Mouse (Mus musculus) MEL (cell line): Measurements from ENCODE around the gene Runx1.

Experiments
- CHD1 ChIP-seq: IDR thresholded peaks from 2 replicates; pipeline ENCODE4 v1.6.1; 2012; ENCODE audit warnings: low read depth, mild to moderate bottlenecking, inconsistent platforms, low read length, improper control_type of control experiment
- CHD2 ChIP-seq: IDR thresholded peaks from 2 replicates; pipeline ENCODE4 v1.6.1; 2011; ENCODE audit warnings: low read length, improper control_type of control experiment
- CTCF ChIP-seq, 3 experiments: IDR thresholded peaks in 2 of 3; conservative IDR thresholded peaks in 1 of 3; 2 replicates each; pipeline ENCODE4 v1.5.1; 2011 to 2012; ENCODE audit warnings: low read length in 3 of 3, low read depth in 2 of 3, mild to moderate bottlenecking in 2 of 3, improper control_type of control experiment in 1 of 3, inconsistent platforms in 1 of 3, mixed read lengths in 1 of 3, moderate library complexity in 1 of 3; ENCODE audit not compliant: control insufficient read depth in 1 of 3, insufficient read depth in 1 of 3, poor library complexity in 1 of 3, severe bottlenecking in 1 of 3
- EP300 ChIP-seq, 2 experiments: IDR thresholded peaks; 2 replicates each; pipeline ENCODE4 v1.6.1; 2011; ENCODE audit warnings: improper control_type of control experiment in 2 of 2, low read length in 2 of 2, low read depth in 1 of 2, mild to moderate bottlenecking in 1 of 2
- ETS1 ChIP-seq: IDR thresholded peaks from 2 replicates; pipeline ENCODE4 v1.6.1; 2012; ENCODE audit warnings: low read depth, mild to moderate bottlenecking, inconsistent platforms, low read length, improper control_type of control experiment, moderate library complexity
- JUND ChIP-seq: IDR thresholded peaks from 2 replicates; pipeline ENCODE4 v1.6.1; 2011; ENCODE audit warnings: low read depth, mild to moderate bottlenecking, improper control_type of control experiment, low read length
- KAT2A ChIP-seq: conservative IDR thresholded peaks from 2 replicates; pipeline ENCODE4 v1.6.1; 2012; ENCODE audit warnings: low read depth, low read length, improper control_type of control experiment, inconsistent platforms
- MEF2A ChIP-seq: IDR thresholded peaks from 2 replicates; pipeline ENCODE4 v1.6.1; 2014; ENCODE audit warnings: low read depth, mild to moderate bottlenecking, inconsistent platforms, low read length, improper control_type of control experiment; ENCODE audit not compliant: poor library complexity, insufficient replicate concordance, severe bottlenecking; ENCODE audit errors: extremely low read depth
- MXI1 ChIP-seq: IDR thresholded peaks from 2 replicates; pipeline ENCODE4 v1.6.1; 2011; ENCODE audit warnings: mild to moderate bottlenecking, low read depth, low read length, improper control_type of control experiment
- USF1 ChIP-seq: IDR thresholded peaks from 2 replicates; pipeline ENCODE4 v1.6.1; 2014; ENCODE audit warnings: low read depth, mild to moderate bottlenecking, inconsistent platforms, low read length, improper control_type of control experiment, moderate library complexity
- USF2 ChIP-seq, 2 experiments: IDR thresholded peaks; 2 replicates each; pipeline ENCODE4 v1.6.1; 2011 to 2012; ENCODE audit warnings: improper control_type of control experiment in 2 of 2, low read length in 2 of 2, borderline replicate concordance in 1 of 2, inconsistent platforms in 1 of 2, low read depth in 1 of 2, mild to moderate bottlenecking in 1 of 2; ENCODE audit not compliant: insufficient read depth in 1 of 2

- TF ChIP-seq CHD1: no peak
- no peak for TF ChIP-seq USF1
- TF ChIP-seq KAT2A: no peak
- TF ChIP-seq USF2 (IDR thresholded peaks at IDR 0.05; ENCODE audit: borderline replicate concordance in 1 of 2, insufficient read depth in 1 of 2, low read depth in 1 of 2, low read length in 2 of 2): no peak
- TF ChIP-seq CTCF (IDR thresholded peaks at IDR 0.05 in 2 of 3, conservative IDR thresholded peaks at IDR 0.05 in 1 of 3; ENCODE audit: control insufficient read depth in 1 of 3, insufficient read depth in 1 of 3, low read depth in 2 of 3, low read length in 3 of 3, poor library complexity in 1 of 3, severe bottlenecking in 1 of 3): no peak
- TF ChIP-seq JUND: no peak
- no peak for TF ChIP-seq EP300 (IDR thresholded peaks at IDR 0.05; ENCODE audit: low read depth in 1 of 2, low read length in 2 of 2)
- TF ChIP-seq CHD2: no peak
- no peak for TF ChIP-seq MXI1
- TF ChIP-seq ETS1: no peak
- TF ChIP-seq MEF2A: no peak
These were observed 58.1 kb downstream of the Runx1 start for GRCm38 (mm10) chr16:92767862-92768261.
